Mouse (Mus musculus) kidney, embryonic 15.5 days (tissue): ENCODE results near the gene Gm9887. TPM values are rescaled to one million over a fixed set of nuclear protein-coding genes. Genes with fewer than 3 reads are reported as not detected.
"Not testable (repeated sequence)": the region's sequence is repeated elsewhere in the genome, so short reads cannot be mapped to it uniquely, and the experiment has no call there.

Source experiments
- ATAC-seq: fragments of 200-750 bp; cut with Nextera tagmentation; replicated peaks from 2 replicates; pipeline ENCODE4 v1.8.0; 2017; ENCODE audit warnings: moderate TSS enrichment; ENCODE audit not compliant: low FRiP score
- H3K27ac ChIP-seq: fragments of 300-500 bp; sonication (generic); 2 replicates; pipeline ENCODE4 v1.5.1; 2015; ENCODE audit warnings: mild to moderate bottlenecking, inconsistent platforms
- H3K27me3 ChIP-seq: fragments of 300-500 bp; sonication (generic); 2 replicates; pipeline ENCODE4 v1.6.1; 2015; ENCODE audit warnings: inconsistent platforms
- H3K36me3 ChIP-seq: fragments of 300-500 bp; sonication (generic); 2 replicates; pipeline ENCODE4 v1.6.1; 2015; ENCODE audit warnings: inconsistent platforms
- H3K4me1 ChIP-seq: fragments of 300-500 bp; sonication (generic); 2 replicates; pipeline ENCODE4 v1.6.1; 2015; ENCODE audit warnings: inconsistent platforms
- H3K4me2 ChIP-seq: fragments of 300-500 bp; sonication (generic); 2 replicates; pipeline ENCODE4 v1.6.1; 2015; ENCODE audit warnings: moderate library complexity, mild to moderate bottlenecking, inconsistent platforms
- H3K4me3 ChIP-seq: fragments of 300-500 bp; sonication (generic); replicated peaks from 2 replicates; pipeline ENCODE4 v1.5.1; 2015; ENCODE audit warnings: mild to moderate bottlenecking, inconsistent platforms
- H3K9ac ChIP-seq: fragments of 300-500 bp; sonication (generic); 2 replicates; pipeline ENCODE4 v1.6.1; 2015; ENCODE audit warnings: mild to moderate bottlenecking, inconsistent platforms
- H3K9me3 ChIP-seq: fragments of 300-500 bp; sonication (generic); replicated peaks from 2 replicates; pipeline ENCODE4 v1.6.1; 2016; ENCODE audit warnings: inconsistent platforms
- WGBS: fragments of 180-500 bp; shearing (Covaris S2); methylation state at CpG from one replicate; pipeline ENCODE4 v1.1.7; 2015; ENCODE audit warnings: mixed read lengths; 5-methylcytosine and 5-hydroxymethylcytosine counted together
- polyA plus RNA-seq: library from polyadenylated mRNA; unstranded; fragments of >200 nt; fragmentation: Nextera tagmentation; extraction: Ambion mirVana; gene quantifications from 2 replicates; pipeline ENCODE4 v1.2.1, GENCODE M21; 2015

The Gm9887 gene
- polyA plus RNA-seq, 1 experiment from 2014 or later: 1.4 TPM

DNA sequence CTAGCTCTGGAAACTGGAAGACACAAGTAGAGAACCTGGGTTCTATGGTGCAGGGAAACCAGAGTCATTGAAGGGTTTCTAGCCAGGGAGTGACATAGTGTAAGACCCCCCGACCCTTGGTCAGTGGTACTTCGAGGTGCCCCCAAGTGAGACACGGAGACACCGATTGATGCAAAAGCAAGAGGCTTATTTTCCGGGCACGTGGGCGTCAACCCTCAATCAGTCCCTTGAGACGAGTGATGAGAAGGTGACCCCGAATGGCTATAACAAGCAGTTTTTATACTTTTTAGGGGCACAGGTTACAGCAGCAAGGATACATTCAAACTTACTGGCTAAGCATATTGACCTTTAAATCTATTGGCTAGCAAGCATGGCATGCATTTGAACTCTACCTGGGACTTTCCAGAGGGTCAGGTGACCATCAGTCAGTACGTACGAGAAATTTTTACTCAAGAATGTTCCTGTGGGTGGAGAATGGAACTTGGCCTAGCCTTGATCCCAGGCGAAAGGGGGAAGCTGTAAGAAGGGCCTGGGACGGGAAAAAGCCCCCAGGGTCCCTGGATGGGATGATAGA lies 30.4 kb upstream of the Gm9887 start:
- ATAC-seq: no peak
- 83% methylated on average over 13 of the region's 13 CpGs for WGBS
- H3K9ac ChIP-seq: no peak overlapping the region

DNA sequence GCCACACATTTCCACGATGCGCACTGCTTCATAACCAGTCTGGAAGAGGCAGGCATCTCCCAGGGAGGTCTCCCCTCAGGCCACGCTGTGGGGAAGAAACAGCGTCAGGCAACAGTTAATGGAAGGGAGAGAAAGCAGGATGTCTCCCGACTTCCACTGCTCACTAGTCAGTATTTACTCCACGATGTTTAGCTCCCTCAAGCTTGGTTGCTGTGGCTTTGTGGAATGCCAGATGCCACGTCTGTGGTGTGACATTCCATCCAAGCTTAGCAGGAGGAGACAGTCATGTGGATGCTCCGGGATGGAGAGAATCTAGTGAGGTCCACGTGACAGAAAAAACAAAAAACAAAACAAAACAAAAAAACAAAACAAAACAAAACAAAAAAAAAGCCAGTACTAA lies 29.8 kb upstream of the Gm9887 start:
- no peaks in the 10 kb centered on the region for H3K27me3 ChIP-seq
- no peak overlapping the region for H3K4me3 ChIP-seq
- no peak overlapping the region for H3K9ac ChIP-seq
- peaks cover 3% of the 10 kb centered on the region; the same call in 1 of the 2 replicates for H3K4me1 ChIP-seq
- no peak for ATAC-seq
- WGBS: 65% methylated on average over 9 of the region's 9 CpGs
- H3K4me2 ChIP-seq: no peak overlapping the region
- H3K36me3 ChIP-seq: no peaks in the 10 kb centered on the region
- no peaks in the 10 kb centered on the region for H3K9me3 ChIP-seq
- H3K27ac ChIP-seq: no peak overlapping the region

More for the DNA sequence above, 30.4 kb upstream of the Gm9887 start:
- Histone ChIP-seq H3K27ac (no peak overlapping the region), H3K4me1 (peaks cover 3% of the 10 kb centered on the region; the same call in 1 of the 2 replicates), H3K4me2 (no peak overlapping the region), H3K36me3 (no peaks in the 10 kb centered on the region), H3K9me3 (no peaks in the 10 kb centered on the region), H3K27me3 (no peaks in the 10 kb centered on the region), H3K4me3 (no peak overlapping the region)

DNA sequence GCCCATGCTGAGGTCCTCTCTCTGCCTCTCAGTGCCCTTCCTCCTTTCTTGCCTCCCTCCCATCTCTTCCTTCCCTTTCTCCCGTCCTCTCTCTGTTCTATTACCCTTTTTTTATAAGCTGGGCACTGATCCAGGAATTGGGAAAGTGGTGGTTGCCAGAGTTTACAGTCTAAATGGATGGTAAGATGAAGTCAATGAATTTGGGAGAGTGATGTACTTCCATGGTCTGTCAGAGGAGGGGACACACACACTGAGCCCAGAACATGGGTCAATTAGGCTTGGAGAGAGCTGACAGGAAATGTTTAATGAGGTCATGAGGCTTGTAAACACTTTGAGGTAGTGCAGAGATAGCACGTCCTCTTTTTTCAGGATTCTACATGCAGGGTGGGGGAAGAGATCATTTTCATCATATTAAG lies 28.6 kb upstream of the Gm9887 start:
- no peaks in the 10 kb centered on the region for H3K9me3 ChIP-seq
- no peak overlapping the region for H3K27ac ChIP-seq
- no peak overlapping the region for H3K4me2 ChIP-seq
- ATAC-seq: no peak
- WGBS: 14% methylated on average over 2 of the region's 2 CpGs
- H3K4me3 ChIP-seq: no peak overlapping the region
- H3K36me3 ChIP-seq: no peaks in the 10 kb centered on the region
- peaks cover 3% of the 10 kb centered on the region; the same call in 1 of the 2 replicates for H3K4me1 ChIP-seq
- no peaks in the 10 kb centered on the region for H3K27me3 ChIP-seq
- H3K9ac ChIP-seq: no peak overlapping the region

DNA sequence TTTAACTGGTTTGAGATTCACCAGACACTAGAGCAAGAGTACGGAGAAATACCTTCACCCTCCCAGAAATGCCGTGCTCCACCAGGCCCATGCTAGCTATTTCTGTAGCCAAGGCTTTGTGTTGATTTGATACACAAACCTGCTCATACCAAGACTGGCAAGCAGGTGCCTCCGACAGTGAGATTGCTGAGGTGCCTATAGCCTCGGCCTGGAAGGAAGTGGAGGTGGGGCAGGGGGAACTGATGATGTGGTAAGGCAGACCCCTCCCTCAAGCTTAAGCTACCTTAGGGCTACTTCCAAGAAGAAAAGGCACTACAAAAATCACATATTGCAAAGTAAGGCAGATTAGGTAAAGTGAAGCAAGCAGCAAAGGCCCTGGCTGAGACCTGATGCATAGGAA lies 28.1 kb upstream of the Gm9887 start:
- Histone ChIP-seq H3K4me1 (peaks cover 3% of the 10 kb centered on the region; the same call in 1 of the 2 replicates), H3K4me2 (no peak overlapping the region), H3K4me3 (no peak overlapping the region), H3K27ac (no peak overlapping the region), H3K9ac (no peak overlapping the region), H3K9me3 (no peaks in the 10 kb centered on the region), H3K27me3 (no peaks in the 10 kb centered on the region), H3K36me3 (no peaks in the 10 kb centered on the region)
- 77% methylated on average over 4 of the region's 4 CpGs for WGBS
- no peak for ATAC-seq

DNA sequence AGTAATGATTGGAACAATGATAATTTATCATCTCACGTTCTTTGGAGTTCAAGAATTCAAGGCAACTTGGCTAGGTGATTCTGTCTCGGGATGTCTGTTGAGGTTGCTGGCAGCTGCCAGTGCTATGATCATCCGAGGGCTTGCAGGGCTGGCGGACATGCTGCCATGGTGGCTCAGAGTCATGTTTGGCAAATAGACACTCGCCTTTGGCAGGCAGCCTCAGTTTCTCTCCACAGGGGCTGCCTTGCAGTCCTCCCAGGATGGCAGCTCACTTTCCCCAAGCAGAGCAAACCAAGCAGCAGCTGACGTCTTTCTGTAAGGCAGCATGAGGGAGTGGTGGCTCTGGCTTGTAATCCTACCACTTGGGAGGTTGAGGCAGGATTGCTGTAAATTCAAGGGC lies 22.2 kb upstream of the Gm9887 start:
- no peaks in the 10 kb centered on the region for H3K27me3 ChIP-seq
- no peak overlapping the region for H3K9ac ChIP-seq
- no peak for ATAC-seq
- no peaks in the 10 kb centered on the region for H3K9me3 ChIP-seq
- H3K4me1 ChIP-seq: peaks cover 7% of the 10 kb centered on the region; the same call in 1 of the 2 replicates
- WGBS: 86% methylated on average over 6 of the region's 6 CpGs
- H3K36me3 ChIP-seq: no peaks in the 10 kb centered on the region
- H3K4me3 ChIP-seq: no peak overlapping the region
- no peak overlapping the region for H3K27ac ChIP-seq
- no peak overlapping the region for H3K4me2 ChIP-seq

DNA sequence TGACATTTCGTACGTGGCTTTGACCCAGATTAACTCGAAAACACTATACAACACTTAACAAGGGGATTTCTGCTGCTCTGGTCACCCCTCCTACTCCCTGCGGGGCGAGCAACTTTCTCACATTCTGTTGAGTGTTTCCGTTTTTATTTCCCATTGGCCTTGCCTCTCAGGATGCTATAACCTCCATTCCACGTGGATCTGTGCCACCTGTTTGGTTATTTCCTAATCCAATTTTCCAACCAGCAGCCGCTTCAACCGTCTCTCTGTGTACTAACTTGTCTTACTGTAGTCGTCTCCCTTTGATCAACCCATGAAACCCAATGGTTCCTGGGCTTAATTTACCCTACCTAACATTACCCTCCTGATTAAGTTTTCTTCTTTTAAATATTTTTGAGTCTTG lies 20.8 kb upstream of the Gm9887 start:
- Histone ChIP-seq H3K27ac (no peak overlapping the region), H3K4me2 (no peak overlapping the region), H3K36me3 (no peaks in the 10 kb centered on the region), H3K27me3 (no peaks in the 10 kb centered on the region), H3K4me3 (no peak overlapping the region), H3K9ac (no peak overlapping the region), H3K9me3 (no peaks in the 10 kb centered on the region), H3K4me1 (peaks cover 10% of the 10 kb centered on the region; the same call in 1 of the 2 replicates)
- no peak for ATAC-seq
- 72% methylated on average over 10 of the region's 10 CpGs for WGBS

DNA sequence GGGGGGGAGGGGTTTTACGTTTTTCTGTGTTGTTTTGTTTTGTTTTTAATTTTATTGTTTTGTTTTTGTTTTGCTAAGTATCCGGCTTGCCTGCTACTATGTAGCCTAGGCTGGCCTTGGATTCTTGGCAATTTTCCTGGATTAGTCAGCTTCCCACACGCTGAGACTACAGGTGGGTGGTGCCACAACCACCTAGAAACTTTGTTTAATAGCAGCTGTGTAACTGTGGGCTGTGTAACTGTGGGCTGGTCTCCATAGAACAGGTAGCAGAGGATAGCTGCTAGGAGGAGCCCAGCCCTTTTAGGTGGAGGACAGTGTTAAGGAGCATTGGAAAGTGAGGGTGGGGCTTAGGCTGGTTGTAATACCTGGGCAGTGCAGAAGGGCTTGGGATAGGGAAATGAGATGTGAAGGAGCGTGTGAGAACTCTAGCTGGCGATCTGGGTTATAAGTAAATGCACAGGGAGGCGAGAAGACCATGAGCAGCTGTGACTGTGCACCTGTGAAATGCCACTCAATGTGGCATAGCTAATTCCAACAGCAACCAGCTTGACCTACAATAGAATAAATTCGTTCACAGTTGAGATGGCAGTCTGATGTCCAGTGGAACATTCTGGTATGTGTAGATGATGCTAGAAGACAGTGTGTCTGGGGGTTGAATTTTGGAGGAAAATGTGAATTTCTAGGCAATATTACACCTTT lies 17.9 kb upstream of the Gm9887 start:
- 0 out of 2 replicates have a peak, but pooled peaks have one; percentile 4 for ATAC-seq
- Histone ChIP-seq H3K4me3 (no peak overlapping the region), H3K9ac (no peak overlapping the region), H3K4me1 (peaks cover 10% of the 10 kb centered on the region; the same call in 1 of the 2 replicates), H3K36me3 (no peaks in the 10 kb centered on the region), H3K27ac (no peak overlapping the region), H3K27me3 (no peaks in the 10 kb centered on the region), H3K9me3 (no peaks in the 10 kb centered on the region), H3K4me2 (no peak overlapping the region)
- 69% methylated on average over 7 of the region's 7 CpGs for WGBS

DNA sequence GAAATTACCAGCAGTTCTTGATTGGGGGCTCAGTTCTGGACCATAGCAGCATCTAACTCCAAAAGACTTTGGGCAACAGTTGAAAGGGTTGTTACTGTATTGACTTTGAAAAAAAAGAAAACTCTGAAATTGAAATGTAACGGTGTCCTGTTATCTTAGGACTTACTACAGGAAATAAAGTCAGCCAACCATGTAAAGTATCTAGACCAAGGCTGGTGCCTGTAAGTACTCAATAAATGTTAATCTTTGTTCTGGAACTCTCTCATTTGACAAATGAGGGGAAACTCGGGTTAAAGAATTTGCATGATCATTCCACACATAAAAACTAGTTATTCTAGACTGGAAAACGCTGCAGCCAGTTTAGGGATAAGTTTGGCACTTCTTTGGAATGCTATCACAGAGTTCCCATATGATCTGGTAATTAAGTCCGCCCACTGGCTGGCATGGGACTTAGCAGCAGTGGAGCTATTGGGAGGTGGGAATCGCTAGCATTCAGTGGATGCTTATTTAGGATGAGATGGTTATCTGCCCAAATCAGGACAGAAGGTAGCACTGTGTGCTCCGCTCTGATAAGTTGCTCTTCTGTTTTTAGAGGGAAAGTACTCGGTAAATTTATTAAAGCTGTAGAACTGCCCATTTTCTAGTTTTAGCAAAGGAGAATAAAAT lies 17.1 kb upstream of the Gm9887 start:
- no peak for ATAC-seq
- WGBS: 49% methylated on average over 7 of the region's 7 CpGs
- Histone ChIP-seq H3K36me3 (no peaks in the 10 kb centered on the region), H3K9ac (no peak overlapping the region), H3K4me2 (no peak overlapping the region), H3K9me3 (no peaks in the 10 kb centered on the region), H3K27me3 (no peaks in the 10 kb centered on the region), H3K4me3 (no peak overlapping the region), H3K27ac (no peak overlapping the region), H3K4me1 (peaks cover 10% of the 10 kb centered on the region; the same call in 1 of the 2 replicates)

DNA sequence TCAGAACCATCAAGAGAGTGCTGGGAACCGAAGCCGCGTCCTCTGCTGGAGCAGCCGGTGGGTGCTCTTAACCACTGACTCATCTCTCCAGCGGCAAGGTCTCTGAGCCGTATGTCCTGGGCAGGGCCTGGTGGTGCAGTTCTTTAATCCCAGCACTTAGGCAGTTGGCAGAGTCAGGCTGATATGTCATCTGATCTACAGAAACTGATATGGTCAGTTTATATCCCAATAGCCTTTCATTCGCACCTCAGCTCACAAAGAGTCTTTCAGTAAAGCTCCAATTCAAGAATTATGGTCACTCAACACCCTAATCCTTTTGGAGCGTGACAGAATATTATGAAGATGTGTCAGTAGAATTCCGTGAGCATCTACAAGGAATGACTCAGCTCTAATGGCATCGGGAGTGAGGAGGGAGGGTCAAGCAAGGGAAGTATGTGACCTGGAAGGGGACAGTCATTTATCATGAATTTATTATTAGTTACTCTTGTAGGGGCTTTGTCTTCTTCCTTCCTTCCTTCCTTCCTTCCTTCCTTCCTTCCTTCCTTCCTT lies 16.1 kb upstream of the Gm9887 start:
- Histone ChIP-seq H3K4me2 (no peak overlapping the region), H3K27ac (no peak overlapping the region), H3K27me3 (no peaks in the 10 kb centered on the region), H3K9ac (no peak overlapping the region), H3K9me3 (no peaks in the 10 kb centered on the region), H3K36me3 (no peaks in the 10 kb centered on the region), H3K4me3 (no peak overlapping the region), H3K4me1 (peaks cover 10% of the 10 kb centered on the region; the same call in 1 of the 2 replicates)
- WGBS: 84% methylated on average over 10 of the region's 10 CpGs
- ATAC-seq: no peak

DNA sequence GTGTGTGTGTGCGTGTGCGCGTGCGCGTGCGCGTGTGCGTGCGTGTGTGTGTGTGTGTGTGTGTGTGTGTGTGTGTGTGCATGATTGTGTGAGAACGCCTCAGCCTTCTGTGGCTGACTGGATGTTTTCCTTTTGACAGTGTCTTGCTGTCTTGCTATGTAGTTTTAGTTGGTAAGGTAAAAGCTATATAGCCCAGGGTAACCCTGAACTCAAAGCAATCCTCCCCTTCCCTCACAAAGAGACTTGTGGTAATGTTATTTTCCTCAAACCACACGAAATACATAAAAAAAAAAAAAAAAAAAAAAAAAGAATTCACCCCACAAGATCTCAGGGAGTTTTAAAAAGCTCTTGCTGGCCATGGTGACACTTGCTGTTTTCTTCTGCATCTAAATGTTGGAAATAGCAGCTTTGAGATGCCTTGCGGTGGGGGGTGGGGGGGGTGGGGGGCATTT lies 14.0 kb upstream of the Gm9887 start:
- ATAC-seq, H3K27ac ChIP-seq, H3K36me3 ChIP-seq, H3K9ac ChIP-seq, H3K27me3 ChIP-seq, H3K4me2 ChIP-seq, H3K9me3 ChIP-seq, H3K4me3 ChIP-seq, H3K4me1 ChIP-seq: not testable (repeated sequence)
- WGBS: 71% methylated on average over 12 of the region's 12 CpGs

DNA sequence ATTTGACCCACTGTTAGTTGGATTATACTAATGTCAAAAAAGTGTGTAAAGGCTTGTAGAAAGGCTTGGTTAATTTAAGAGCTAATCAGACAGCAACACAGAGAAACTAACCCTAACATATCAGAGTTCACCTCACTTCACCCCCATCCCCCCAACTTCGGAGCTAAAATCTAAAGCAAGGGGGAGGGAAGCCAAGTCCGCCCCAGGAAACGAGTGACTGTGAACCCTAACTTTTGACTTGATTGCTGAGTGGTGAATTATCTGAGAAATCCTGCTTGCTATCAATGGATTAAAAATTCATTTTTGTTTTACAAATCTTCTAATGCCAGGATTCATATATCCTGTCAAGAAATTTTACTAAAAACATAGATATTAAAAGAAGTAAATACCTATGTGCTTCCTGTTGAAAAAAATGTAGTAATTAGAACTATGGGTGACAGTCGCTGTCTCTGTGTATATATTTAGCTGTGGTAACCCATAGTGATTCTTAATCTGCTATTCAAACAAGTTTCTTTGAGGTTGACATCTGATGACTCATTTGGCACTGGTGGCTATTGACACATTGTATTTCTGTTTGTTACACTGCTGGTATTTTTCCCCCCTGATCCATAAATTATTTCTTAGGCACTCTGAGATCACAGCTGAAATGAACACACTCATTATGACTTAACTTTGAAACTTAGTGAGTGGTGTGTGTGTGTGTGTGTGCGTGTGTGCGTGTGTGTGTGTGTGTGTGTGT lies 13.5 kb upstream of the Gm9887 start:
- ATAC-seq: no peak
- 78% methylated on average over 6 of the region's 6 CpGs for WGBS

More for the DNA sequence above, 13.5 kb upstream of the Gm9887 start:
- no peak overlapping the region for H3K4me3 ChIP-seq
- no peak overlapping the region for H3K27ac ChIP-seq
- H3K4me1 ChIP-seq: 0 out of 2 replicates have a peak, but pooled peaks cover 7% of the 10 kb centered on the region
- H3K9me3 ChIP-seq: no peaks in the 10 kb centered on the region
- no peak overlapping the region for H3K9ac ChIP-seq
- no peaks in the 10 kb centered on the region for H3K27me3 ChIP-seq
- no peaks in the 10 kb centered on the region; the same call in 1 of the 2 replicates for H3K36me3 ChIP-seq
- H3K4me2 ChIP-seq: no peak overlapping the region
